Mouse (Mus musculus) thymus, postnatal 4 days (tissue): ENCODE measurements around the gene Tgfbr1.

Experiments
- DNase-seq: peaks from one replicate; pipeline ENCODE4 v3.0.0; 2021

The Tgfbr1 gene

GRCm38 (mm10) chr4:47352803-47353388 is at the start of gene Tgfbr1:
Tgfbr1 (plus strand) TSS chr4:47353222.
- peak; percentile 100 for DNase-seq

- DNase-seq = peak; percentile 50
Observed at GRCm38 (mm10) chr4:47303340-47303998, 49.6 kb upstream of the Tgfbr1 start.

- DNase-seq = peak; percentile 73
Observed at GRCm38 (mm10) chr4:47309886-47310625, 43.0 kb upstream of the Tgfbr1 start.

- DNase-seq = peak; percentile 61
Observed at GRCm38 (mm10) chr4:47310812-47311211, 42.2 kb upstream of the Tgfbr1 start.

GRCm38 (mm10) chr4:47311467-47311866 is 41.6 kb upstream of the Tgfbr1 start:
- no peak for DNase-seq

GRCm38 (mm10) chr4:47311929-47312328 is 41.1 kb upstream of the Tgfbr1 start:
- DNase-seq = no peak

GRCm38 (mm10) chr4:47312676-47313075 is 40.3 kb upstream of the Tgfbr1 start:
- no peak for DNase-seq

- DNase-seq = no peak
Observed at GRCm38 (mm10) chr4:47313710-47314410, 39.2 kb upstream of the Tgfbr1 start.

- DNase-seq = no peak
Observed at GRCm38 (mm10) chr4:47315458-47315857, 37.6 kb upstream of the Tgfbr1 start.

- DNase-seq = no peak
Observed at GRCm38 (mm10) chr4:47316432-47316831, 36.6 kb upstream of the Tgfbr1 start.

- DNase-seq = peak; percentile 69
Observed at GRCm38 (mm10) chr4:47319561-47320321, 33.3 kb upstream of the Tgfbr1 start.

GRCm38 (mm10) chr4:47322315-47322714 is 30.7 kb upstream of the Tgfbr1 start:
- peak; percentile 69 for DNase-seq

GRCm38 (mm10) chr4:47324206-47324605 is 28.8 kb upstream of the Tgfbr1 start:
- DNase-seq = no peak

GRCm38 (mm10) chr4:47327782-47328181 is 25.2 kb upstream of the Tgfbr1 start:
- no peak for DNase-seq

- no peak for DNase-seq
Observed at GRCm38 (mm10) chr4:47329285-47329684, 23.7 kb upstream of the Tgfbr1 start.

- DNase-seq = no peak
Observed at GRCm38 (mm10) chr4:47330378-47331052, 22.5 kb upstream of the Tgfbr1 start.

GRCm38 (mm10) chr4:47332812-47333343 is 20.1 kb upstream of the Tgfbr1 start:
- DNase-seq = no peak

GRCm38 (mm10) chr4:47333541-47333940 is 19.5 kb upstream of the Tgfbr1 start:
- DNase-seq = no peak

- peak; percentile 7 for DNase-seq
Observed at GRCm38 (mm10) chr4:47336941-47337600, 16.0 kb upstream of the Tgfbr1 start.

GRCm38 (mm10) chr4:47342632-47343031 is 10.4 kb upstream of the Tgfbr1 start:
- peak; percentile 59 for DNase-seq

GRCm38 (mm10) chr4:47347022-47347421 is 6.0 kb upstream of the Tgfbr1 start:
- DNase-seq = no peak
